Comparison of ENCODE assay signal across 9 mouse cellular contexts in the genomic region with DNA sequence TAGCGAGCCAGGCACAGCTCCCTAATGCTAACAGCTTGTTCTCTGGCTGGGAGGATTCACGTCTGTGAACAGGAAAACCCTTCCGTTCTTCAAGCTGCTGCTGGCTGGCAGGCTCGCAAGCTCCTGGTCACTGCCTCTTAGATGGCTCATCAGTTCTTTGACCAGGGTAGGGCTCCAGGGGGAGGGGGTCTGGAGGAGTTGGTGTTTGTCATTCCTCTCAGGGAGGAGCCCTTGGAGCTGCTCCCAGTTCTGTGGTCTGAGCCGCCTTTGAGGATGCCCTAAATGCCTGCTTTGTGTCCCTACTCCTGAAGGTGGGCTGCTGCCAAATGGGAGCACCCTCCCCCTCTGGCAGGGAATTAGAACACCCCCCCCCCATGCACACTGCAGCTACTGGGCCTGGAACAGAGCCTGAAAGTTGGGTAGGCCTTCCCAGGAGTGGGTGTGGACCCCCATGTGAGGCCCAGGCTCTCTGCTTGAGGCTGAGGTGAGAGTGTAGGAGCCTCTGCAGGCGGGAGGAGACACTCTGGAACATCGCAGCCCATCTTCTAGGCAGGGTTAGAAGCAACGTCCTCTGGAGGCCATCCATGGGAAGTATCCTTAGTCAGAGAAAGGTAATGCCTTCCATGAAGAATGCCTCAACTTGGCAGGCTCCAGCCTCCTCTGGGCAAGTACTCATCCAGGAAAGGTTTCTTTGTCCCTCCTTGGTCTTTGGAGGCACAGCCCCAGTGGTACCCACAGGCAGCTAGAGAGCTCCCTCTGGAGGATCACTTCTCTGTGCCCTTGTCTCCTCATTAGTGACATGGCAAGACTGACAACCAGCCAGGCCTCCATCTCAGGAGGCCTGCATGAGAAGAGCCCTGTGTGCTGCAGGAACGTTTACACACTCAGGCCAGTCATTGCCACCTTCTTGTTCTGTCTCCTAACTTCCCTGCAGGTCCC. TPM values are rescaled to one million over a fixed set of nuclear protein-coding genes. Genes with fewer than 3 reads are reported as not detected.
DNase-seq lines count a peak whose midpoint lies in the region; ATAC-seq and TF ChIP-seq lines count a peak whose summit lies in the region.
"Had no signal": no experiment of that assay in that cellular context is flagged by ENCODE, and none has a peak within 500 bp of the region (broad histone marks: within the 10 kb centered on the region; RNA-seq: fewer than 3 reads in every experiment).

No protein-coding gene starts in this region.

- no peak overlapping the region for H3K4me2 ChIP-seq in heart, postnatal 0 days (ENCODE audit: low read depth, low read length)
- no peak overlapping the region for H3K4me2 ChIP-seq in forebrain, embryonic 16.5 days (ENCODE audit: low read length)
- no peak overlapping the region for H3K4me2 ChIP-seq in midbrain, postnatal 0 days (ENCODE audit: low read depth, low read length, poor library complexity, severe bottlenecking)
- H3K4me2 ChIP-seq in kidney, embryonic 15.5 days: no peak overlapping the region

- 49% methylated on average over 9 of the region's 9 CpGs for WGBS in heart, postnatal 0 days
- WGBS in forebrain, embryonic 16.5 days: 35% methylated on average over 9 of the region's 9 CpGs
- 59% methylated on average over 9 of the region's 9 CpGs for WGBS in midbrain, postnatal 0 days
- 61% methylated on average over 9 of the region's 9 CpGs for WGBS in kidney, embryonic 15.5 days

- H3K27me3 ChIP-seq in heart, postnatal 0 days (ENCODE audit: control insufficient read depth, insufficient read depth, low read length): peaks cover 10% of the 10 kb centered on the region; the same call in 1 of the 2 replicates
- no peaks in the 10 kb centered on the region for H3K27me3 ChIP-seq in forebrain, embryonic 16.5 days (replicated peaks; ENCODE audit: control insufficient read depth, insufficient read depth, low read length)
- no peaks in the 10 kb centered on the region for H3K27me3 ChIP-seq in midbrain, postnatal 0 days (ENCODE audit: insufficient read depth, low read length)
- H3K27me3 ChIP-seq in kidney, embryonic 15.5 days: 0 out of 2 replicates have a peak, but pooled peaks cover 3% of the 10 kb centered on the region

- no peak for ATAC-seq in heart, postnatal 0 days (ENCODE audit: insufficient read depth, low read depth)
- ATAC-seq in forebrain, embryonic 16.5 days: peak; percentile 63
- ATAC-seq in midbrain, postnatal 0 days (ENCODE audit: low FRiP score): peak; percentile 86
- ATAC-seq in kidney, embryonic 15.5 days (replicated peaks; ENCODE audit: low FRiP score): no peak

- TF ChIP-seq EP300 in heart, postnatal 0 days (IDR thresholded peaks at IDR 0.05; ENCODE audit: low read depth): no peak

- H3K9me3 ChIP-seq in heart, postnatal 0 days (replicated peaks; ENCODE audit: control insufficient read depth, low read length): no peaks in the 10 kb centered on the region
- H3K9me3 ChIP-seq in forebrain, embryonic 16.5 days (ENCODE audit: control insufficient read depth, low read length): no peaks in the 10 kb centered on the region
- H3K9me3 ChIP-seq in midbrain, postnatal 0 days (ENCODE audit: low read length): no peaks in the 10 kb centered on the region
- no peaks in the 10 kb centered on the region for H3K9me3 ChIP-seq in kidney, embryonic 15.5 days (replicated peaks)

- intact Hi-C loops in heart, postnatal 25 days (cut with DNase I): loop anchor here (2.0 kb wide), 3 partner anchors 37 to 93 kb away; no protein-coding TSS in a partner anchor

- H3K4me1 ChIP-seq in heart, postnatal 0 days (ENCODE audit: control insufficient read depth, insufficient read depth): no peaks in the 10 kb centered on the region
- peaks cover 54% of the 10 kb centered on the region for H3K4me1 ChIP-seq in forebrain, embryonic 16.5 days (replicated peaks; ENCODE audit: control insufficient read depth, insufficient read depth, low read length)
- H3K4me1 ChIP-seq in midbrain, postnatal 0 days (ENCODE audit: insufficient read depth, low read length): peaks cover 2% of the 10 kb centered on the region; the same call in 1 of the 2 replicates
- H3K4me1 ChIP-seq in kidney, embryonic 15.5 days: 0 out of 2 replicates have a peak, but pooled peaks cover 7% of the 10 kb centered on the region

- no peaks in the 10 kb centered on the region for H3K36me3 ChIP-seq in heart, postnatal 0 days (replicated peaks; ENCODE audit: control insufficient read depth, insufficient read depth, low read length)
- H3K36me3 ChIP-seq in forebrain, embryonic 16.5 days (ENCODE audit: control insufficient read depth, insufficient read depth): no peaks in the 10 kb centered on the region
- H3K36me3 ChIP-seq in midbrain, postnatal 0 days (ENCODE audit: insufficient read depth, low read length): no peaks in the 10 kb centered on the region
- no peaks in the 10 kb centered on the region for H3K36me3 ChIP-seq in kidney, embryonic 15.5 days

- TF ChIP-seq CTCF in heart, postnatal 0 days (IDR thresholded peaks at IDR 0.05; ENCODE audit: low read depth): peak; percentile 22; the same call in 1 of the 2 replicates
- TF ChIP-seq CTCF in midbrain, postnatal 0 days (IDR thresholded peaks at IDR 0.05): peak; percentile 34; the same call in 1 of the 2 replicates

- H3K9ac ChIP-seq in heart, postnatal 0 days (replicated peaks; ENCODE audit: low read depth, low read length): no peak overlapping the region
- no peak overlapping the region; the same call in 1 of the 2 replicates for H3K9ac ChIP-seq in forebrain, embryonic 16.5 days (replicated peaks; ENCODE audit: low read depth, low read length)
- H3K9ac ChIP-seq in midbrain, postnatal 0 days (replicated peaks; ENCODE audit: low read length, poor library complexity, severe bottlenecking): 0 out of 2 replicates have a peak overlapping the region, but pooled peaks have one; percentile 8
- H3K9ac ChIP-seq in kidney, embryonic 15.5 days: no peak overlapping the region

- H3K27ac ChIP-seq in heart, postnatal 0 days (ENCODE audit: low read depth): no peak overlapping the region
- peak overlapping the region; percentile 20; the same call in 1 of the 2 replicates for H3K27ac ChIP-seq in forebrain, embryonic 16.5 days (ENCODE audit: low read length)
- H3K27ac ChIP-seq in midbrain, postnatal 0 days (ENCODE audit: low read depth, low read length): no peak overlapping the region
- no peak overlapping the region for H3K27ac ChIP-seq in kidney, embryonic 15.5 days

- no peak overlapping the region for H3K4me3 ChIP-seq in heart, postnatal 0 days (ENCODE audit: low read depth, low read length)
- H3K4me3 ChIP-seq in forebrain, embryonic 16.5 days (replicated peaks; ENCODE audit: low read length): no peak overlapping the region
- H3K4me3 ChIP-seq in midbrain, postnatal 0 days (ENCODE audit: low read depth, low read length): no peak overlapping the region
- H3K4me3 ChIP-seq in kidney, embryonic 15.5 days (replicated peaks): no peak overlapping the region
- H3K4me3 ChIP-seq: myocyte had no signal

- no peak for DNase-seq in heart, postnatal 0 days (ENCODE audit: low spot score)
- DNase-seq in heart, postnatal 25 days (ENCODE audit: low spot score): no peak
- peak; percentile 54 to 63 for DNase-seq in left cerebral cortex, adult 18-20 months (ENCODE audit: low spot score in 2 of 2)
- DNase-seq in midbrain, postnatal 0 days (ENCODE audit: low spot score): peak; percentile 94
- no peak for DNase-seq in adrenal gland, postnatal 10 days
- DNase-seq in urinary bladder, postnatal 36 days (ENCODE audit: low spot score in 2 of 2): no peak

RNA-seq across cellular contexts. Expression of gene Enho, which starts 24.2 kb away (rescaled TPM):
- 5.8 and 12.7 TPM in 2 replicates for total RNA-seq in heart, postnatal 0 days (2014; rRNA removed; ENCODE audit: low replicate concordance)
- polyA plus RNA-seq in heart, postnatal 0 days (2015; fragmentation: Nextera tagmentation; extraction: Ambion mirVana): 4.0 and 4.3 TPM in 2 replicates
- 1 to 10 TPM; 8.0 to 8.8 TPM for total RNA-seq in heart, postnatal 25 days (2021)
- 51.5 and 68.4 TPM in 2 replicates for polyA plus RNA-seq in forebrain, embryonic 16.5 days (2015; fragmentation: Nextera tagmentation; extraction: Ambion mirVana)
- total RNA-seq in left cerebral cortex, adult 18-20 months (2021): 10 to 100 TPM; 59.1 to 66.3 TPM
- total RNA-seq in midbrain, postnatal 0 days (2014; rRNA removed): 167 and 217 TPM in 2 replicates
- 146 and 157 TPM in 2 replicates for polyA plus RNA-seq in midbrain, postnatal 0 days (2015; fragmentation: Nextera tagmentation; extraction: Ambion mirVana)
- 10 to 100 TPM; 10.3 to 10.5 TPM for total RNA-seq in adrenal gland, postnatal 10 days (2021)
- 19.1 and 22.6 TPM in 2 replicates for polyA plus RNA-seq in kidney, embryonic 15.5 days (2015; fragmentation: Nextera tagmentation; extraction: Ambion mirVana)

RNA-seq across cellular contexts. Expression of gene Dnaic1, which starts 46.4 kb away (rescaled TPM):
- 2.2 and 12.9 TPM in 2 replicates for total RNA-seq in heart, postnatal 0 days (2014; rRNA removed; ENCODE audit: low replicate concordance)
- polyA plus RNA-seq in heart, postnatal 0 days (2015; fragmentation: Nextera tagmentation; extraction: Ambion mirVana): 1.8 and 2.1 TPM in 2 replicates
- 1 to 10 TPM; 1.8 to 2.7 TPM for total RNA-seq in heart, postnatal 25 days (2021)
- 1.2 and 1.7 TPM in 2 replicates for polyA plus RNA-seq in forebrain, embryonic 16.5 days (2015; fragmentation: Nextera tagmentation; extraction: Ambion mirVana)
- total RNA-seq in left cerebral cortex, adult 18-20 months (2021): 1 to 10 TPM; 6.6 to 9.1 TPM
- 1.7 and 6.1 TPM in 2 replicates for total RNA-seq in midbrain, postnatal 0 days (2014; rRNA removed)
- polyA plus RNA-seq in midbrain, postnatal 0 days (2015; fragmentation: Nextera tagmentation; extraction: Ambion mirVana): 3.2 and 3.8 TPM in 2 replicates
- total RNA-seq in adrenal gland, postnatal 10 days (2021): 1 to 10 TPM; 3.3 to 3.5 TPM
- 1.6 and 1.7 TPM in 2 replicates for polyA plus RNA-seq in kidney, embryonic 15.5 days (2015; fragmentation: Nextera tagmentation; extraction: Ambion mirVana)

RNA-seq across cellular contexts. Expression of gene Fam219a, which starts 46.6 kb away (rescaled TPM):
- total RNA-seq in heart, postnatal 0 days (2014; rRNA removed; ENCODE audit: low replicate concordance): 4.0 and 10.7 TPM in 2 replicates
- 2.3 and 3.1 TPM in 2 replicates for polyA plus RNA-seq in heart, postnatal 0 days (2015; fragmentation: Nextera tagmentation; extraction: Ambion mirVana)
- 10 to 100 TPM; 12.5 to 14.3 TPM for total RNA-seq in heart, postnatal 25 days (2021)
- polyA plus RNA-seq in forebrain, embryonic 16.5 days (2015; fragmentation: Nextera tagmentation; extraction: Ambion mirVana): 13.7 and 14.2 TPM in 2 replicates
- 100 to 1,000 TPM; 198 TPM for total RNA-seq in left cerebral cortex, adult 18-20 months (2021)
- total RNA-seq in midbrain, postnatal 0 days (2014; rRNA removed): 125 and 130 TPM in 2 replicates
- polyA plus RNA-seq in midbrain, postnatal 0 days (2015; fragmentation: Nextera tagmentation; extraction: Ambion mirVana): 20.5 and 24.1 TPM in 2 replicates
- 10 to 100 TPM; 18.8 to 23.5 TPM for total RNA-seq in adrenal gland, postnatal 10 days (2021)
- 1.9 and 2.8 TPM in 2 replicates for polyA plus RNA-seq in kidney, embryonic 15.5 days (2015; fragmentation: Nextera tagmentation; extraction: Ambion mirVana)

Comparison
In these comparisons a context has a peak if more than half of its experiments do, and no peak if none do; other contexts are left out.
1. ATAC-seq: peak in forebrain, embryonic 16.5 days (single experiment) and midbrain, postnatal 0 days (single experiment); none in heart, postnatal 0 days (single experiment) and kidney, embryonic 15.5 days (single experiment).
2. DNase-seq: peak in left cerebral cortex, adult 18-20 months (2 of 2) and midbrain, postnatal 0 days (single experiment); none in heart, postnatal 0 days (single experiment), heart, postnatal 25 days (single experiment), adrenal gland, postnatal 10 days (single experiment) and urinary bladder, postnatal 36 days (0 of 2).